Mouse (Mus musculus): Measurements from ENCODE around the gene Elavl2.

- no peak for TF ChIP-seq CTCF (IDR thresholded peaks at IDR 0.05; ENCODE audit: insufficient read depth, low read depth, low read length)
- no peak for TF ChIP-seq POLR2A (IDR thresholded peaks at IDR 0.05; ENCODE audit: insufficient read depth, low read depth, low read length)
These were observed 156.0 kb downstream of the Elavl2 start for GRCm38 (mm10) chr4:91244554-91244953.

Data from olfactory bulb, adult 2 months (tissue).